Mouse (Mus musculus): ENCODE measurements around the gene St7. TPM values are rescaled to one million over a fixed set of nuclear protein-coding genes. Genes with fewer than 3 reads are reported as not detected.

St7 gene
- polyA plus RNA-seq, 1 experiment from 2014 or later: 24.5 TPM

DNA sequence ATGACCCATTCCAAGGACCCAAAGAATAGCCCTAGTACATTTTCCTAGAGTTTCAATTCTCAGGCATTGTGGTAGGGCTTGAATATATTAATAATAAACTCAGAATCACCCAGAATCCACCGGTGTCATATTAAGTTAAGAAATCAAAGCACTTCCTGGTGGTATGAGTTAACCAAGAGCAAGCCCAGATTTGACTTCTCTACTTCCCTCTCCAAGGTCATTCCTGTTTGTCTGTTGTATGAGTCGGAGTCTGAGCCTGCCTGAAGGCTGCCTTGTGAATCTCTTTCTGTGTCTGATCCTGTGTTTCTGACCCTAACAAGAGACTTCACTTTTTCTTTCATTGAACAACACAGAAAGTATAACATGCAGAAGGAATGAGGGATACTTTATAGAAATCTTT lies 118.3 kb downstream of the St7 start:
- no peaks in the 10 kb centered on the region for H3K4me1 ChIP-seq (ENCODE audit: insufficient read depth, low read depth, low read length)
- H3K27me3 ChIP-seq (replicated peaks; ENCODE audit: insufficient read depth, low read length): no peaks in the 10 kb centered on the region
- H3K4me3 ChIP-seq (ENCODE audit: low read depth, low read length): no peak overlapping the region
- no peak for DNase-seq (ENCODE audit: low spot score)
- H3K36me3 ChIP-seq (ENCODE audit: insufficient read depth, low read length): no peaks in the 10 kb centered on the region
- no peaks in the 10 kb centered on the region for H3K9me3 ChIP-seq (ENCODE audit: low read length)
- 73% methylated on average over 2 of the region's 2 CpGs for WGBS
- H3K27ac ChIP-seq (ENCODE audit: low read length): no peak overlapping the region
- no peak for ATAC-seq
- TF ChIP-seq EP300 (IDR thresholded peaks at IDR 0.05): no peak
- TF ChIP-seq CTCF (IDR thresholded peaks at IDR 0.05): no peak
- no peak overlapping the region for H3K9ac ChIP-seq (replicated peaks; ENCODE audit: low read depth)
- H3K4me2 ChIP-seq (replicated peaks; ENCODE audit: low read depth, low read length): no peak overlapping the region

DNA sequence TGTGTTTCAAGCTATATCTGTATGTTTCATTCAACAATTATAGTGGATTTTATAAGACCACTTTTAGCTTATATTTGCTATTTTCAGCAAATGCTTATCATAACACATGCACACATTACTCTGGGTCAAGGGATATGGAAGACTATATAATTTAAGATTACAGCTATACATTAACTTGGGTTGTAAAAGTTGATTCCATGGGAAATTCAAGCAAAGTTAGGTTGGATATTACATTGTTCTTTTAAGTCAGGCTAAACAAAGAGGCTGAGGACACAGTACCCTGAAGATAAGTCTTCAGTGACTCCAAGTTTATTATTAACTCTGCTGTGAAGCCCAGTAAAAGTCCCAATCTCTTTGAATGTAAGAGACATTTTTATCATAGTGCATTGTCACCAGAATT lies 118.8 kb downstream of the St7 start:
- Histone ChIP-seq H3K9ac (replicated peaks; ENCODE audit: low read depth) (no peak overlapping the region), H3K4me3 (ENCODE audit: low read depth, low read length) (no peak overlapping the region), H3K36me3 (ENCODE audit: insufficient read depth, low read length) (no peaks in the 10 kb centered on the region), H3K4me2 (replicated peaks; ENCODE audit: low read depth, low read length) (no peak overlapping the region), H3K9me3 (ENCODE audit: low read length) (no peaks in the 10 kb centered on the region), H3K27me3 (replicated peaks; ENCODE audit: insufficient read depth, low read length) (no peaks in the 10 kb centered on the region), H3K27ac (ENCODE audit: low read length) (no peak overlapping the region), H3K4me1 (ENCODE audit: insufficient read depth, low read depth, low read length) (no peaks in the 10 kb centered on the region)
- TF ChIP-seq EP300 (IDR thresholded peaks at IDR 0.05): no peak
- TF ChIP-seq CTCF (IDR thresholded peaks at IDR 0.05): no peak
- DNase-seq (ENCODE audit: low spot score) (no peak), ATAC-seq (no peak)

- no peak overlapping the region for H3K4me3 ChIP-seq (ENCODE audit: low read depth, low read length)
- H3K9ac ChIP-seq (replicated peaks; ENCODE audit: low read depth): no peak overlapping the region
- ATAC-seq (no peak), DNase-seq (ENCODE audit: low spot score) (no peak)
- no peaks in the 10 kb centered on the region for H3K9me3 ChIP-seq (ENCODE audit: low read length)
- TF ChIP-seq CTCF (IDR thresholded peaks at IDR 0.05) (no peak), EP300 (IDR thresholded peaks at IDR 0.05) (no peak)
- no peak overlapping the region for H3K27ac ChIP-seq (ENCODE audit: low read length)
- no peak overlapping the region for H3K4me2 ChIP-seq (replicated peaks; ENCODE audit: low read depth, low read length)
- H3K4me1 ChIP-seq (ENCODE audit: insufficient read depth, low read depth, low read length): no peaks in the 10 kb centered on the region
- no peaks in the 10 kb centered on the region for H3K36me3 ChIP-seq (ENCODE audit: insufficient read depth, low read length)
- H3K27me3 ChIP-seq (replicated peaks; ENCODE audit: insufficient read depth, low read length): no peaks in the 10 kb centered on the region
- 30% methylated on average over 2 of the region's 2 CpGs for WGBS
Observed at GRCm38 (mm10) chr6:17814074-17814649, 121.4 kb downstream of the St7 start.

- Histone ChIP-seq H3K4me2 (replicated peaks; ENCODE audit: low read depth, low read length) (no peak overlapping the region), H3K4me3 (ENCODE audit: low read depth, low read length) (no peak overlapping the region), H3K36me3 (ENCODE audit: insufficient read depth, low read length) (no peaks in the 10 kb centered on the region), H3K9me3 (ENCODE audit: low read length) (no peaks in the 10 kb centered on the region), H3K4me1 (ENCODE audit: insufficient read depth, low read depth, low read length) (no peaks in the 10 kb centered on the region), H3K9ac (replicated peaks; ENCODE audit: low read depth) (no peak overlapping the region), H3K27me3 (replicated peaks; ENCODE audit: insufficient read depth, low read length) (no peaks in the 10 kb centered on the region), H3K27ac (ENCODE audit: low read length) (no peak overlapping the region)
- DNase-seq (ENCODE audit: low spot score): no peak
- ATAC-seq: no peak
- WGBS: 16% methylated on average over 3 of the region's 3 CpGs
- TF ChIP-seq CTCF (IDR thresholded peaks at IDR 0.05) (no peak), EP300 (IDR thresholded peaks at IDR 0.05) (no peak)
Observed at GRCm38 (mm10) chr6:17816865-17817435, 124.2 kb downstream of the St7 start.

DNA sequence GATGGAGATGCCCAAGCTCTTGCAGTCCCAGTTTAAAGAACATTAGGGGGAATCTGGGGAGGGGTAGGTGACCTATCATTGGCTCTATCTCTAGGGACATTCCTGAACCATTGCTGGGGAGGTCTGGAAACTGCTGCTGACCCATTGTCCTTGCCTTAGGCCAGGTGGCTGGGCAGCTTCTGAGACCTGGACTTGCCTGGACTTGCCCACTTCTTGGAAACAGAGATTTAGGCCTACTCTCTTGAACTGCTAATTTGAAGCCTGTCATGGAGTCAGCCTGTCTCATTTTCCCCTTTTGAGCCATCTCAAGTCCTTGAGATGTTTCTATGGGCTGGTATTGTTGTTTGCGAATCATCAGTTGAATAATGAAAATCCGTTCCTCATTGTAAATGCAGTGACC lies 130.9 kb downstream of the St7 start:
- no peak overlapping the region for H3K9ac ChIP-seq (replicated peaks; ENCODE audit: low read depth)
- H3K36me3 ChIP-seq (ENCODE audit: insufficient read depth, low read length): no peaks in the 10 kb centered on the region
- no peak for ATAC-seq
- no peaks in the 10 kb centered on the region for H3K4me1 ChIP-seq (ENCODE audit: insufficient read depth, low read depth, low read length)
- TF ChIP-seq CTCF (IDR thresholded peaks at IDR 0.05): no peak
- TF ChIP-seq EP300 (IDR thresholded peaks at IDR 0.05): no peak
- H3K4me2 ChIP-seq (replicated peaks; ENCODE audit: low read depth, low read length): no peak overlapping the region
- no peaks in the 10 kb centered on the region for H3K27me3 ChIP-seq (replicated peaks; ENCODE audit: insufficient read depth, low read length)
- DNase-seq (ENCODE audit: low spot score): no peak
- no peak overlapping the region for H3K4me3 ChIP-seq (ENCODE audit: low read depth, low read length)
- H3K27ac ChIP-seq (ENCODE audit: low read length): no peak overlapping the region
- 91% methylated on average over 2 of the region's 2 CpGs for WGBS
- H3K9me3 ChIP-seq (ENCODE audit: low read length): no peaks in the 10 kb centered on the region

DNA sequence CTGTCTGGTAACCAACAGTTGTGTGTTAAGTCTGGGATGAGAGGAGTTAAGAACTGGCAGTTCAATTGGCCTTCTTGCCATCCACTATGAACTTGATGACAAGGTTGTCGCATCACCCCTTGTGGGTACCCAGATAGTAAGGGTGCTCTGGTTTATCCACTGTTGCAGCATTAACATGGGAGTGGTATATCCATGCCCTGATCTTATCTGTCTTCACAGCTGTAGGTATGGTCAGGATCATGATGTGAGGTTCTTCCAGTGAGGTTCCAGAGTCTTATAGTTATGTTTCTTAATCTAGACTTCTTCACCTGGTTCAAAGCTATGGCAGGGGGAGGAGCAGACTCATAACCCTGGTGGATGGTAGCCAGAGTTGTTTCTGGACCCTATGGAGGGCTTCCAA lies 132.0 kb downstream of the St7 start:
- Histone ChIP-seq H3K36me3 (ENCODE audit: insufficient read depth, low read length) (no peaks in the 10 kb centered on the region), H3K4me2 (replicated peaks; ENCODE audit: low read depth, low read length) (no peak overlapping the region), H3K4me1 (ENCODE audit: insufficient read depth, low read depth, low read length) (no peaks in the 10 kb centered on the region), H3K9me3 (ENCODE audit: low read length) (no peaks in the 10 kb centered on the region), H3K9ac (replicated peaks; ENCODE audit: low read depth) (no peak overlapping the region), H3K4me3 (ENCODE audit: low read depth, low read length) (no peak overlapping the region), H3K27ac (ENCODE audit: low read length) (no peak overlapping the region), H3K27me3 (replicated peaks; ENCODE audit: insufficient read depth, low read length) (no peaks in the 10 kb centered on the region)
- WGBS: 96% methylated on average over 1 of the region's 1 CpGs
- no peak for TF ChIP-seq CTCF (IDR thresholded peaks at IDR 0.05)
- TF ChIP-seq EP300 (IDR thresholded peaks at IDR 0.05): no peak
- no peak for ATAC-seq
- DNase-seq (ENCODE audit: low spot score): no peak

GRCm38 (mm10) chr6:17828382-17828781 lies 135.6 kb downstream of the St7 start:
- DNase-seq (ENCODE audit: low spot score) (no peak), ATAC-seq (no peak)
- H3K4me2 ChIP-seq (replicated peaks; ENCODE audit: low read depth, low read length): no peak overlapping the region
- no peaks in the 10 kb centered on the region for H3K4me1 ChIP-seq (ENCODE audit: insufficient read depth, low read depth, low read length)
- H3K36me3 ChIP-seq (ENCODE audit: insufficient read depth, low read length): no peaks in the 10 kb centered on the region
- H3K4me3 ChIP-seq (ENCODE audit: low read depth, low read length): no peak overlapping the region
- no peak overlapping the region for H3K27ac ChIP-seq (ENCODE audit: low read length)
- H3K9me3 ChIP-seq (ENCODE audit: low read length): no peaks in the 10 kb centered on the region
- TF ChIP-seq CTCF (IDR thresholded peaks at IDR 0.05) (no peak), EP300 (IDR thresholded peaks at IDR 0.05) (no peak)
- H3K27me3 ChIP-seq (replicated peaks; ENCODE audit: insufficient read depth, low read length): no peaks in the 10 kb centered on the region
- no peak overlapping the region for H3K9ac ChIP-seq (replicated peaks; ENCODE audit: low read depth)
- WGBS: 53% methylated on average over 4 of the region's 4 CpGs

Data from lung, postnatal 0 days (tissue).